Mouse (Mus musculus): ENCODE measurements around the gene Teddm3.

DNA sequence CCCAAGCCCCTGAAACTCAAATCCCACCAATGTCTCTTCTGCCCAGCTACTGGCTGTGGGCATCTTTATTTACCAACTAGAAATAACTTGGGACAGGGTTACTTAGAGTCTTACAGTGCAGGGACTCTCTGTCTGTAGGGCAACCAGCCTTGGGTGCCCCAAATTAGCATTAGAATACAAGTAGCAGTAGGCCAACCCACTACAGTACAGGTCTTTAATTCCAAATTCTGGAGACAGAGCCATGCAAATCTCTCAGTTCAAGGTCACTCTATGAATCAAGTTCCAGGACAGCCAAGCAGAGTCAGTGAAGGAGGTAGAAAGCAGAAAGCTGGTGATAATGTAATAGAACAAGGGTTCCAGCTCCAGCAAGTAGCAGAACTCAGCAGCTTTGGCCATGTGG, 30.9 kb upstream of the Teddm3 start:
- TF ChIP-seq POLR2A (IDR thresholded peaks at IDR 0.05; ENCODE audit: low read depth, low read length) (no peak), CTCF (IDR thresholded peaks at IDR 0.05; ENCODE audit: extremely low read depth, insufficient read length, insufficient replicate concordance, low read depth, low read length) (no peak)

Measured in small intestine, adult 2 months (tissue).